Mouse (Mus musculus): ENCODE data around the gene Ggt1. TPM values are rescaled to one million over a fixed set of nuclear protein-coding genes. Genes with fewer than 3 reads are reported as not detected.

The Ggt1 gene
- 1.6 and 1.7 TPM in 2 replicates for polyA plus RNA-seq (2014; fragmentation: Nextera tagmentation; extraction: Ambion mirVana)

GRCm38 (mm10) chr10:75561071-75561654 lies at the start of gene Ggt1:
Gene Ggt1 (plus strand): TSS chr10:75561604.
- Histone ChIP-seq H3K4me1 (replicated peaks; ENCODE audit: control insufficient read depth, insufficient read depth, low read length) (peaks cover 39% of the 10 kb centered on the region), H3K27ac (peak within 1 kb of the TSS; percentile 98), H3K4me3 (replicated peaks; ENCODE audit: low read length) (peak within 1 kb of the TSS; percentile 70), H3K9me3 (ENCODE audit: control insufficient read depth, low read length) (no peaks in the 10 kb centered on the region), H3K9ac (peak within 1 kb of the TSS; percentile 84), H3K27me3 (ENCODE audit: control insufficient read depth, insufficient read depth, low read length) (peaks cover 9% of the 10 kb centered on the region; the same call in 1 of the 2 replicates), H3K4me2 (replicated peaks) (peak within 1 kb of the TSS; percentile 92), H3K36me3 (replicated peaks; ENCODE audit: control insufficient read depth, insufficient read depth) (peaks cover 10% of the 10 kb centered on the region)
- no peak for DNase-seq (ENCODE audit: low spot score)
- 49% methylated on average over 10 of the region's 10 CpGs for WGBS
- no peak for ATAC-seq (ENCODE audit: low FRiP score)

- Histone ChIP-seq H3K4me2 (replicated peaks) (no peak overlapping the region), H3K4me3 (replicated peaks; ENCODE audit: low read length) (no peak overlapping the region), H3K9me3 (ENCODE audit: control insufficient read depth, low read length) (no peaks in the 10 kb centered on the region), H3K36me3 (replicated peaks; ENCODE audit: control insufficient read depth, insufficient read depth) (peaks cover 52% of the 10 kb centered on the region), H3K4me1 (replicated peaks; ENCODE audit: control insufficient read depth, insufficient read depth, low read length) (peaks cover 11% of the 10 kb centered on the region), H3K27ac (no peak overlapping the region), H3K9ac (no peak overlapping the region), H3K27me3 (ENCODE audit: control insufficient read depth, insufficient read depth, low read length) (no peaks in the 10 kb centered on the region)
- DNase-seq (ENCODE audit: low spot score) (no peak), ATAC-seq (ENCODE audit: low FRiP score) (no peak)
- 97% methylated on average over 7 of the region's 7 CpGs for WGBS
Observed at GRCm38 (mm10) chr10:75511897-75512296, 49.5 kb upstream of the Ggt1 start.

- H3K9ac ChIP-seq: no peak overlapping the region
- ATAC-seq (ENCODE audit: low FRiP score): no peak
- no peak overlapping the region for H3K27ac ChIP-seq
- peaks cover 43% of the 10 kb centered on the region for H3K36me3 ChIP-seq (replicated peaks; ENCODE audit: control insufficient read depth, insufficient read depth)
- no peaks in the 10 kb centered on the region for H3K27me3 ChIP-seq (ENCODE audit: control insufficient read depth, insufficient read depth, low read length)
- peaks cover 11% of the 10 kb centered on the region for H3K4me1 ChIP-seq (replicated peaks; ENCODE audit: control insufficient read depth, insufficient read depth, low read length)
- H3K4me3 ChIP-seq (replicated peaks; ENCODE audit: low read length): no peak overlapping the region
- H3K4me2 ChIP-seq (replicated peaks): no peak overlapping the region
- H3K9me3 ChIP-seq (ENCODE audit: control insufficient read depth, low read length): no peaks in the 10 kb centered on the region
- 90% methylated on average over 7 of the region's 7 CpGs for WGBS
- no peak for DNase-seq (ENCODE audit: low spot score)
Observed at GRCm38 (mm10) chr10:75512796-75513195, 48.6 kb upstream of the Ggt1 start.

- DNase-seq (ENCODE audit: low spot score) (no peak), ATAC-seq (ENCODE audit: low FRiP score) (no peak)
- Histone ChIP-seq H3K4me3 (replicated peaks; ENCODE audit: low read length) (no peak overlapping the region), H3K4me1 (replicated peaks; ENCODE audit: control insufficient read depth, insufficient read depth, low read length) (peaks cover 14% of the 10 kb centered on the region), H3K9ac (no peak overlapping the region), H3K9me3 (ENCODE audit: control insufficient read depth, low read length) (no peaks in the 10 kb centered on the region), H3K4me2 (replicated peaks) (no peak overlapping the region), H3K27me3 (ENCODE audit: control insufficient read depth, insufficient read depth, low read length) (no peaks in the 10 kb centered on the region), H3K27ac (no peak overlapping the region), H3K36me3 (replicated peaks; ENCODE audit: control insufficient read depth, insufficient read depth) (peaks cover 36% of the 10 kb centered on the region)
- WGBS: 97% methylated on average over 8 of the region's 8 CpGs
Observed at GRCm38 (mm10) chr10:75513306-75514067, 47.9 kb upstream of the Ggt1 start.

GRCm38 (mm10) chr10:75514361-75514760 lies 47.0 kb upstream of the Ggt1 start:
- ATAC-seq (ENCODE audit: low FRiP score) (no peak), DNase-seq (ENCODE audit: low spot score) (no peak)
- Histone ChIP-seq H3K4me2 (replicated peaks) (no peak overlapping the region), H3K27me3 (ENCODE audit: control insufficient read depth, insufficient read depth, low read length) (no peaks in the 10 kb centered on the region), H3K4me1 (replicated peaks; ENCODE audit: control insufficient read depth, insufficient read depth, low read length) (peaks cover 22% of the 10 kb centered on the region), H3K27ac (no peak overlapping the region), H3K9ac (no peak overlapping the region), H3K9me3 (ENCODE audit: control insufficient read depth, low read length) (no peaks in the 10 kb centered on the region), H3K36me3 (replicated peaks; ENCODE audit: control insufficient read depth, insufficient read depth) (peaks cover 30% of the 10 kb centered on the region), H3K4me3 (replicated peaks; ENCODE audit: low read length) (no peak overlapping the region)
- WGBS: 85% methylated on average over 7 of the region's 7 CpGs

GRCm38 (mm10) chr10:75515216-75516037 lies 46.0 kb upstream of the Ggt1 start:
- H3K9ac ChIP-seq: peak overlapping the region; percentile 86; the same call in 1 of the 2 replicates
- H3K4me2 ChIP-seq (replicated peaks): peak overlapping the region; percentile 83; the same call in 1 of the 2 replicates
- peaks cover 30% of the 10 kb centered on the region for H3K36me3 ChIP-seq (replicated peaks; ENCODE audit: control insufficient read depth, insufficient read depth)
- H3K9me3 ChIP-seq (ENCODE audit: control insufficient read depth, low read length): no peaks in the 10 kb centered on the region
- H3K4me1 ChIP-seq (replicated peaks; ENCODE audit: control insufficient read depth, insufficient read depth, low read length): peaks cover 22% of the 10 kb centered on the region
- no peak overlapping the region for H3K4me3 ChIP-seq (replicated peaks; ENCODE audit: low read length)
- ATAC-seq (ENCODE audit: low FRiP score) (no peak), DNase-seq (ENCODE audit: low spot score) (no peak)
- no peaks in the 10 kb centered on the region for H3K27me3 ChIP-seq (ENCODE audit: control insufficient read depth, insufficient read depth, low read length)
- H3K27ac ChIP-seq: no peak overlapping the region
- 90% methylated on average over 4 of the region's 4 CpGs for WGBS

GRCm38 (mm10) chr10:75516038-75516723 lies 45.2 kb upstream of the Ggt1 start:
- no peak for ATAC-seq (ENCODE audit: low FRiP score)

GRCm38 (mm10) chr10:75516724-75517072 lies 44.7 kb upstream of the Ggt1 start:
- Histone ChIP-seq H3K4me2 (replicated peaks) (peak overlapping the region; percentile 83), H3K27me3 (ENCODE audit: control insufficient read depth, insufficient read depth, low read length) (no peaks in the 10 kb centered on the region), H3K27ac (peak overlapping the region; percentile 93), H3K4me1 (replicated peaks; ENCODE audit: control insufficient read depth, insufficient read depth, low read length) (peaks cover 22% of the 10 kb centered on the region), H3K9ac (peak overlapping the region; percentile 86), H3K9me3 (ENCODE audit: control insufficient read depth, low read length) (no peaks in the 10 kb centered on the region), H3K4me3 (replicated peaks; ENCODE audit: low read length) (peak overlapping the region; percentile 77), H3K36me3 (replicated peaks; ENCODE audit: control insufficient read depth, insufficient read depth) (peaks cover 28% of the 10 kb centered on the region)
- DNase-seq (ENCODE audit: low spot score) (no peak), ATAC-seq (ENCODE audit: low FRiP score) (no peak)
- WGBS: under 1% methylated on average over 12 of the region's 12 CpGs

More at GRCm38 (mm10) chr10:75516038-75516723, 45.2 kb upstream of the Ggt1 start:
- Histone ChIP-seq H3K4me3 (replicated peaks; ENCODE audit: low read length) (peak overlapping the region; percentile 77), H3K36me3 (replicated peaks; ENCODE audit: control insufficient read depth, insufficient read depth) (peaks cover 30% of the 10 kb centered on the region), H3K9ac (peak overlapping the region; percentile 86), H3K27me3 (ENCODE audit: control insufficient read depth, insufficient read depth, low read length) (no peaks in the 10 kb centered on the region), H3K4me2 (replicated peaks) (peak overlapping the region; percentile 83), H3K9me3 (ENCODE audit: control insufficient read depth, low read length) (no peaks in the 10 kb centered on the region), H3K27ac (peak overlapping the region; percentile 93), H3K4me1 (replicated peaks; ENCODE audit: control insufficient read depth, insufficient read depth, low read length) (peaks cover 22% of the 10 kb centered on the region)
- no peak for DNase-seq (ENCODE audit: low spot score)
- 27% methylated on average over 8 of the region's 8 CpGs for WGBS

Data from hindbrain, embryonic 14.5 days (tissue).